Comparison of ENCODE assay signal across 14 mouse cellular contexts in the genomic region with DNA sequence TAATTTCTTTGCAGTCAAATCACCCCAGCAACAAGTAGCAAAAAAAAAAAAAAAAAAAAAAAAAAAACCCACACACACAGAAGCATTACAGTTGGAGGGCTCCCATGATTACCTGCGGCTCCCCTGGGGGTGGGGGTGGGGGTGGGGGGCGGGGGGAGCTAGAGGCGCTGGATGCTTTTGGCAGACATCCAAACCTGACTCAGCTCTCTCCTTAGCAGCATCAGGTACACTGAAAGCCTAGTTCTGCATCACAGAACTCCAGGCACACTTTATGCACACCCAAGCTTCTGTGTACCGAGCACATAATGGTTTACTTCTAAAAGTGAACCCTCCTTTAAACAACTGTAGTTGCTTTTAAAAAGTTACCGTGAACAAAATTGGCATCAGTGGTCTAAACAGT. TPM values are rescaled to one million over a fixed set of nuclear protein-coding genes. Genes with fewer than 3 reads are reported as not detected.
DNase-seq lines count a peak whose midpoint lies in the region; ATAC-seq lines count a peak whose summit lies in the region.
"Had no signal": no experiment of that assay in that cellular context is flagged by ENCODE, and none has a peak within 500 bp of the region (broad histone marks: within the 10 kb centered on the region; RNA-seq: fewer than 3 reads in every experiment).

No protein-coding gene starts in this region.

- intact Hi-C loops in heart, postnatal 36 days (cut with DNase I): no loop called here

- no peaks in the 10 kb centered on the region for H3K36me3 ChIP-seq in kidney, embryonic 16.5 days (ENCODE audit: insufficient read depth, low read length)
- no peaks in the 10 kb centered on the region for H3K36me3 ChIP-seq in forebrain, embryonic 16.5 days (ENCODE audit: control insufficient read depth, insufficient read depth)
- no peaks in the 10 kb centered on the region for H3K36me3 ChIP-seq in neural tube, embryonic 13.5 days

- no peaks in the 10 kb centered on the region for H3K9me3 ChIP-seq in kidney, embryonic 16.5 days (ENCODE audit: low read length)
- H3K9me3 ChIP-seq in forebrain, embryonic 16.5 days (ENCODE audit: control insufficient read depth, low read length): no peaks in the 10 kb centered on the region
- H3K9me3 ChIP-seq in neural tube, embryonic 13.5 days: no peaks in the 10 kb centered on the region

- no peak for DNase-seq in kidney, adult 8-10 months
- peak; percentile 5 for DNase-seq in ZHBTc4 (ENCODE audit: low read depth, low spot score)
- no peak for DNase-seq in layer of hippocampus, postnatal 25 days (ENCODE audit: extremely low spot score in 1 of 2, low spot score in 1 of 2)
- DNase-seq in heart, postnatal 36 days: no peak
- DNase-seq: cerebellum, postnatal 14 days; heart, adult 2 months; heart, postnatal 10 days; lung, adult 18-20 months; thymus, postnatal 14 days had no signal

- 21% methylated on average over 5 of the region's 5 CpGs for WGBS in kidney, embryonic 16.5 days
- WGBS in forebrain, embryonic 16.5 days: 9% methylated on average over 5 of the region's 5 CpGs
- 37% methylated on average over 5 of the region's 5 CpGs for WGBS in neural tube, embryonic 13.5 days

- H3K27me3 ChIP-seq in kidney, embryonic 16.5 days (ENCODE audit: insufficient read depth, low read length): peaks cover 8% of the 10 kb centered on the region
- H3K27me3 ChIP-seq in forebrain, embryonic 16.5 days (replicated peaks; ENCODE audit: control insufficient read depth, insufficient read depth, low read length): no peaks in the 10 kb centered on the region
- no peaks in the 10 kb centered on the region for H3K27me3 ChIP-seq in neural tube, embryonic 13.5 days

- peaks cover 7% of the 10 kb centered on the region; the same call in 1 of the 2 replicates for H3K4me1 ChIP-seq in kidney, embryonic 16.5 days (ENCODE audit: insufficient read depth, low read length)
- H3K4me1 ChIP-seq in forebrain, embryonic 16.5 days (replicated peaks; ENCODE audit: control insufficient read depth, insufficient read depth, low read length): no peaks in the 10 kb centered on the region; the same call in 1 of the 2 replicates
- H3K4me1 ChIP-seq in neural tube, embryonic 13.5 days (replicated peaks): peaks cover 9% of the 10 kb centered on the region

- H3K9ac ChIP-seq in kidney, embryonic 16.5 days (replicated peaks; ENCODE audit: low read length): no peak overlapping the region
- no peak overlapping the region for H3K9ac ChIP-seq in forebrain, embryonic 16.5 days (replicated peaks; ENCODE audit: low read depth, low read length)
- no peak overlapping the region for H3K9ac ChIP-seq in neural tube, embryonic 13.5 days

- H3K4me2 ChIP-seq in kidney, embryonic 16.5 days (replicated peaks; ENCODE audit: low read depth, low read length): no peak overlapping the region
- H3K4me2 ChIP-seq in forebrain, embryonic 16.5 days (ENCODE audit: low read length): peak overlapping the region; percentile 1; the same call in 1 of the 2 replicates
- peak overlapping the region; percentile 33 for H3K4me2 ChIP-seq in neural tube, embryonic 13.5 days

- peak; percentile 44; the same call in 1 of the 2 replicates for ATAC-seq in kidney, embryonic 16.5 days (ENCODE audit: low FRiP score, low TSS enrichment)
- 0 out of 2 replicates have a peak, but pooled peaks have one; percentile 27 for ATAC-seq in forebrain, embryonic 16.5 days
- no peak for ATAC-seq in neural tube, embryonic 13.5 days (ENCODE audit: low read depth)
- ATAC-seq: intestine, postnatal 0 days had no signal

- no peak overlapping the region for H3K4me3 ChIP-seq in kidney, embryonic 16.5 days (ENCODE audit: low read length)
- H3K4me3 ChIP-seq in forebrain, embryonic 16.5 days (replicated peaks; ENCODE audit: low read length): no peak overlapping the region
- peak overlapping the region; percentile 18; the same call in 1 of the 2 replicates for H3K4me3 ChIP-seq in neural tube, embryonic 13.5 days
- H3K4me3 ChIP-seq: heart, adult 2 months; megakaryocyte, embryonic 14.5 days had no signal

- H3K27ac ChIP-seq in kidney, embryonic 16.5 days (ENCODE audit: low read length): no peak overlapping the region
- no peak overlapping the region for H3K27ac ChIP-seq in forebrain, embryonic 16.5 days (ENCODE audit: low read length)
- H3K27ac ChIP-seq in neural tube, embryonic 13.5 days (replicated peaks): no peak overlapping the region
- H3K27ac ChIP-seq: heart, adult 2 months had no signal

RNA-seq across cellular contexts. Expression of a gene that starts 2.0 kb away (rescaled TPM):
- polyA plus RNA-seq in kidney, embryonic 16.5 days (2015; fragmentation: Nextera tagmentation; extraction: Ambion mirVana): 0.64 and 0.77 TPM in 2 replicates
- polyA plus RNA-seq in forebrain, embryonic 16.5 days (2015; fragmentation: Nextera tagmentation; extraction: Ambion mirVana): 4.1 and 7.1 TPM in 2 replicates
- 30.7 and 38.1 TPM in 2 replicates for polyA plus RNA-seq in neural tube, embryonic 13.5 days (2015; fragmentation: Nextera tagmentation; extraction: Ambion mirVana)
- 1 to 10 TPM; 4.0 to 4.3 TPM for total RNA-seq in layer of hippocampus, postnatal 25 days (2021)
- total RNA-seq in heart, postnatal 36 days (2021): under 1 TPM in 1 of 2 experiments, not detected in 1; 0.03 TPM
- total RNA-seq: heart, postnatal 10 days had no signal
- polyA plus RNA-seq: heart, adult 2 months had no signal
